Mouse (Mus musculus): Measurements from ENCODE around the gene Nceh1.

DNA sequence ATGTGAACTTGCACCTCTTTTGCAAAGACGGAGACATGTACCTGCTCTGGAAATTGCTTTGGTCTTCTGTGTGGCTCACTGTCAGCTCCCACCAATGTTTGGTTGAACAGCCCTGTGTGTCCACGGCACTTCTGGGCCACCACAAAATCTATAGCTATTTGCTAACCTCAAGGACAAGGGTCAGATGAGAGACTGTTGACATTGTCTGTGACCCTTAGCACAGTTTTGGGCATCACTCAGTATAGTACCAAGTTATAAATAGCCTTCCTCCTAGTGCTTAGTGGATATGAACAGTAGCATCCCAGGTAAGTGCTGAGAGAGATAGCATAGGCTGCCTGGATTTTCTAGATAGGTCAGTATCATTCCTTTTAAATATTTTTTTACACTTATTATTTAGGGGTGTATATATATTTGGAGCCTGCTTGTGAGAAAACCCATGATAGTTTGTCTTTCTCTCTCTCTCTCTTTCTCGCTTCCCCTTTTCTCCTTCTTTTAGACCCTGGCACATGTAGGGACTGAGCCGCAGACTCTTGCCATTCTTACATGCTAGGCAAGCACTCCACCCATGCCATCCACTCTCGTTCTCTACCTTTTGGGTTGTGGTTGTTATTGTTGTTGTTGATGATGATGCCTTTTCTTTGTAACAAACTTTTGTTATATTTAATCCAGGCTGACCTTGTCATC lies 19.1 kb downstream of the Nceh1 start:
- TF ChIP-seq POLR2A (IDR thresholded peaks at IDR 0.05; ENCODE audit: borderline replicate concordance, low read depth, low read length), result no peak
- no peak for TF ChIP-seq CTCF (IDR thresholded peaks at IDR 0.05; ENCODE audit: low read depth, low read length)

Data from bone marrow macrophage, adult 2 months (primary cell).